Mouse (Mus musculus) thymus, postnatal 0 days (tissue): Measurements from ENCODE around the gene Gm20388. TPM values are rescaled to one million over a fixed set of nuclear protein-coding genes. Genes with fewer than 3 reads are reported as not detected.

Experiments
- DNase-seq: peaks from one replicate; pipeline ENCODE4 v3.0.0-alpha.2; 2015; ENCODE audit warnings: low spot score
- polyA plus RNA-seq: library from polyadenylated mRNA; unstranded; fragments of >200 nt; fragmentation: Nextera tagmentation; extraction: Ambion mirVana; gene quantifications from 2 replicates; pipeline ENCODE4 v1.2.1, GENCODE M21; 2015

Gm20388 gene
- polyA plus RNA-seq, 1 experiment from 2014 or later = not detected

DNA sequence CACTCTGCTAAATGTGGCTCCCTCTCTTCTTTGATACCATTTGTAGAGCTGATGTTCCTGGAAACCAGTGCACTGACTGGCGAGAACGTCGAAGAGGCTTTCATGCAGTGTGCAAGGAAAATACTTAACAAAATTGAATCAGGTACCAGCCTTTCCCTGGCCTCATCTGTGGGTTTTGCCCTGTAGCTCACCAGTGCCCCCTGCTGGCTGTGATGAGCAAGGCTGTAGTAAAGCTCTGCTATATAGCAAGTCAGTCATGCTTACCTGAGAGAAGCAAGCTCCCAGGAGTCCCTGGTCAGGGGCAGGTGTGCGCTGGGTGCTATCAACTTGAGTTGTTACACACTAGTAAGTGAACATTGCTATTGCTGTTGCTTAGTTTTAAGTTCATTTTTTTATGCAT, 3922.1 kb downstream of the Gm20388 start:
- DNase-seq = peak; percentile 43

DNA sequence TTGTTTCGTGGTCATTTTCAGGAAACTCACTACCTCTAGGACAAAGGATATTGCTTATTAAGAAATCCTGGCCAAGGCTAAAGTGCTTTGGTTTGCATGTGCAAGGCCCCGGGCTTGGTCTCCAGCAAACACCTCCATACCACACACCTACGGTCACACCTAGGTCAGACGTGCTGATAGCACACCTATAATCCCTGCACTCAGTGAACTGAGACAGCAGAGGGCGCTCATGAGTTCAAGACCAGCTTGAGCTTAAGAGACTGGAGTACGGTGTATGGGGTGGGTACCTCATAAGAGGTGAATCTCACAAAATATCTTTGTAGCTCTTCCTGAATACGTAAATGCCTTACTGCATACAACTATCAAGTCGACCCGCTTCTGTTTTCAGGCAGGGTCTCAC, 3924.8 kb downstream of the Gm20388 start:
- DNase-seq = peak; percentile 63

DNA sequence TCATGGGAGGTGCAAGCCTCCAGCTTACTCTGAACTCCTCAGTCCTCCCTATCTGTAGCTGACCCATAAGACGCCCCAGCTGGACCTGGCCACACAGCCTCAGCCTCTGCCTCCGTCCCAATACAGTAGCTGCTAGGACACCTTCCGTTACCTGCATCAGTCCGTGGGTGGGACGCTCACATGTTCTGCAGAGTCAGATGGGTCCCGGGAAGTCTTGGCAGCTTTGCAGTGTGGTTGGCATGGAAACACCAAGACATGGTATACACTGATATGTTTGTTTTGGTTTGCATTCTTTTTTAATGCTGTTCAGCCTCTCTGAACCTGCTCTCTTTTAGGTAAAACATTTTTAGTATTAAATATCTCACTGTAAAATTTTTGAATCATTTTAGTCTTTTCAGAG, 3925.7 kb downstream of the Gm20388 start:
- DNase-seq = no peak

DNA sequence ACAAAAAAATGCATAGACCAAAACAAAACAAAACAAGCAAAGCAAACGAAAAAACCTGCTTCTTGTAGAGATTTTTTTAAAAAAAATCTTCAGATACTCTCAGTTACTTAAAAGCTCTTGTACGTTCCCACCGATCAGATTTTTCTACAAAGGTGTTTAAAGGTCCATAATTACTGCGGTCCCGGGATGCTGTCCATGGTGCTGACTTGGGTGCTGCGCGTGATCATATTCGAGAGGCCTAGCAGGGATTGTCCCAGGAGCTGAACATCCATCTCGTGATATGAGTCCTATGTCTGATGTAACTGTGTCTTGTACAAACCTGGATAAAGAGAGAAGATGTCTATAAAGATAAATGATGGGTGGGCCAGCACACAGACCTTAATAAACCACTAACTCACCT, 3927.9 kb downstream of the Gm20388 start:
- DNase-seq = peak; percentile 17

DNA sequence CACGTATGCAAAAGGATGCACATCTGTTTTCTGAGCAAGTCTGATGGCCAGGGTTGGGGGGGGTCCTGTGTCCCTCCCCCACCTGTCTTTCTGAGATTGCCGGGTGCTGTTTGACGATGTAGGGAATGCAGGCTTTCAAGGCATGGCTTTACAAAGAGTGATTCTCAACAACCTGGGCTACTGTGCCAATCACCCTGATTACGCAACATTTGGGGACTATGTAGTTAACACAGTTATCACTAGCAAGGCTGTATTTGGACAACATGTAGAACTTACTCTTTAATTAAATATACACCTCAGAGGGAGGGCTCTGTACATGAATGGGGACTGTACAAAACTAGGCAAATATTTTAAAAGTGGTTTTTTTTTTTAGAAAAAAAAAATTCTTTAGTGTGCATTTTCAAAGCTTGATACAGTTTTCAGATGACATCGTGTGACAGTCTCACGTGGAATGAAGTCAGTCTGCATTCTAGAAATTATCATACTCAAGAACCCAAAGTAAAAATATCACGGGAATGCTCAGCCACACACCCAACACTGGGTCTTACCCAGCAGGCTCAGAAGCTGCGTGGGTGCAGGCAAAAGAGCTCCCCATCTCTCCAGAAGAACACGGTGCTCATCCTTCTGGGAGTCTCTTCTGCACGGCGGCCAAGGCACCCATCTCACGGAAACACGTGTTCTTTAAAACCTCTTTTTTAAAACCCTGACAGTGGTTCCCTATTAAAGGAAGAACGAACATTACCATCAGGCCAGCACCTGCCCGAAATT, 3930.1 kb downstream of the Gm20388 start:
- DNase-seq = no peak

DNA sequence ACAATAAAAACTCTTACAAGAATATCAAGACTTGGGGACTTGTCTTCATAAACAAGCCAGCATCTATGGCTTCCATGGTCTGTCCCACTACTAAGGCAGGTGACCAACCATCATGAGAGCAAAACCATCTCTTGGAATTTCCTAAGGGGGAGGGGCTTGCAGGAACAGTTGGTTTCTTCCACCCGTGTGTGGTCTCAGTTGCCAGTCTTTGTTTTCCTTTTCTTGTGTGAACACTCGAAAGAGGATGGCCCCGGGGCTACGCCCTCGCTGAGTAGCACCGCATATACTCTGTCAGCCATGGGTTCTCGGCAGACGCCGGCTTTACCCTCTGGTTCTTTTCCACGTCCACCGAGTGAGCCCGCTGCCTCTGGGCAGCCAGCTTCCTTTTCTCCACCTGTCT, 3931.4 kb downstream of the Gm20388 start:
- DNase-seq = no peak

DNA sequence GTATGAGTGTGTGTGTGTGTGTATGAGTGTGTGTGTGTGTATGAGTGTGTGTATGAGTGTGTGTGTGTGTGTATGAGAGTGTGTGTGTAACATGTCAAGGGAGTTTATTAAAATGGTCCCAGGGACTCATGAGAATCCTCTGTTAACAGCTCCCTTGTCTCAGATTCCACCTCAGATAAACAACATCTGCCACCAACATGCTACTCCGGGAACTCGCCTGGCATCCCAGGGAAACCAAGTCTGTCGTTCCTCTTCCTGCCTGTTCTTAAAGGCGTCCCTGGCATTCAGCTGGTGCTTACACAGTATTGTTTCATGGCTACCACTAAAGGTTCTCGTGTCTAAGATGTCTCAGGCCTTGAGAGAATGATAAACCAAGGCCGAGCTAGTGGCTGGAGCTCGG, 3933.7 kb downstream of the Gm20388 start:
- no peak for DNase-seq

DNA sequence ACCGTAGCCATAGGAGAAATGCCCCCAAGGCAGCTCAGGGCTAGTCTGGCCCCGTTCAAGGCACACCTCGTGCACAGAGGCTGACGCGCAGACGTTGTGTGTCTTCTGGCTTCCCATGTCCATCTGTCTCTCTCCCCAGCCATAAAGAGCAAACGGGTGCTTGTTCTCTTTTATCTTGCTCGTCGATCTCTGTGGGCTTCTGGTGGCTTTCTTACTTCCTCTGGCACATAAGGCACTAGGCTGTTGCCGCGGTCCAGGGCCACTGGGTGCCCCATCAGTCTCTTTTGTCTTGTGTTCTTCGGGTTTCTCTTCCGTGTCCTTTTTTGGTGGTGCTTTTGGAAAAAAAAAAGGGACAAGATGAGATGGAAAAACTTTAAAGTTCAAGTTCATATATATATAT, 3934.5 kb downstream of the Gm20388 start:
- DNase-seq = peak; percentile 18

DNA sequence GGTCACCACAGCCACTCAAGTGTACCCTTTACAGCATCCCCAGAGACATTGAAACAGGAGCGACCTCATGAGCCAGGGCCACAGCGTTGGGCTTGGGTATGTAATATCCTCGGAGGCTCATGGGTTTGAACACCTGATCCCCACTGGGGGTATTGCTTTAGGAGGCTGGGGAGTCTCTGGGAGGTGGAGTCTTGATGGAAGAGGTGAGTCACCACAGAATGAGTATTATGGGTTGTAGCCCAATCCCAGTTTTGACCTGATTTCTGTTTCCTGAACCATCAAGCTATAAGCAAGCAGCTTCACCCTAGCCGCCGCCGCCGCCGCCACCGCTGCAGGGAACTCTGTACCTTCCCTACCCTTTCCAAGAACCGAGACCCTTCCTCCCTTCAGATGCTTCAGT, 3935.3 kb downstream of the Gm20388 start:
- no peak for DNase-seq

DNA sequence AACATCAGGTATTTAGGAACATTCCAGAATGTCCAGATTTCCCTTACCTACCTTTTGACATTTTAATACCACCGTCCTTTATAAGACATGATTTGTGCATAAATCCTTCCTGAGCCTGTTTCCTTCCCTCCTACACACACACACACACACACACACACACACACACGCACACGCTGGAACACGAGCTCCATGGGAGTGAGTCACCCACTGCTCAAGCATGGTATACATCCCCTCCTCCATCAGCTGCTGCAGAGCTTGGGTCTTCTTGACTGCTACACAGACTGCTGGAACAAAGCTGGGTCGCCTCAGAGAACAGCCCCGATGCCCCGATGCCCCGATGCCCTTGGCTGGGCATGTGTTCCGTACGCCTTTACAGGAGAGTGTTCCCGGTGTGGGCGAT, 3935.9 kb downstream of the Gm20388 start:
- no peak for DNase-seq

DNA sequence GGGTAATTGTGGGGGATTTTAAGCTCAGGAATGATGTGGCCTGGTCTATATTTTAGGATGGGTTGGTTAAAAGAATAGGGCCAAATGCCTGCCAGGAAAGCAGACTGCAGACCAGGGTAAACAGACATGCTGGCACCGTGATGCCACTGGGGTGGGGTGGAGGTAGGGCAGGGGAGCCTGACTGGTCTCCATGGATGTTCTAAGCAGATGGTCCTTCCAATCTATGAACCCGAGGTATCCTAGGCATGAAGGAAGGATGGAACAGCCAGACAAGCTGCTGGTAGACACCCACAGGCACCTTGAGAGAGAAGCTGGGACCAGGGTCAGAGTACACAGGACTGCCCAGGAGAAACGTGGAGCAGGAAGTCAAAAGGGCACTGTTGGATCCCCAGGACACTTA, 3936.9 kb downstream of the Gm20388 start:
- DNase-seq = no peak

DNA sequence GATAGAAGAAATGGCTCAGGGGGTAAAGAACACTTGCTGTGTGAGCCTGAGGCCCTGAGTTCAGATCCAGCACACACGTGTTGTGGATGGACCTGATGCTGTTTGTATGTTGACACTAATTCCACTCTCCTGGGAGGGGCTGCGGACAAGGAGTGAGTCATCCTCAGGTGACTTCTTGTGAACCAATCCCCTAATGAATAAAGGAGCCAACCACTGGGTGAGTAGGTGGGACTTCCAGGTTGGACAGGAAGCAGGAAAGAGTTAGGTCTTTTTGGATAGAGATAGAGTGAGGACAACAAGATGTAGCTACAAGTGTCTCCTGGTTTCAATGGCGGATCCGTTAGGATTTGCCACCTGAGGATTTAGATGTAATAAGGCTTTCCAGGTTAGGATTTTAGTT, 3938.7 kb downstream of the Gm20388 start:
- DNase-seq = no peak

DNA sequence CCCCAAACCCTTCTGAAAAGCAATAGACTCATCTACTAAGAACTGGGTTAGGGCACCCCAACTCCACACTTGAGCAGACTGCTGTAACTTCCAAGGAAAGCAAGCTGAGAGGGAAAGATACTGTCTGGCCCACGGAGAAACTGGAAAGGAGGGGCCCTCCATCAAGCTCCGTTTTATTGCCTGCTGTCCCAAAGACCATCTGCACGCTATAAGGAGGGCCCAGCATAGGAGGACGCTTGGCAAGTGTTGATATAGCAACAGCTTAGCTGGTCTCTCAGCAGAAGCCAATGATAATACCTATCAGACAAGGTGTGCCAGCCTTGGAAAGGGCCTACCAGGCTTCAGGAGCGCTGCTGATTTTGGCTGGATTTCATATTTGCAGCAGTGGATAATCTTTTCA, 3940.9 kb downstream of the Gm20388 start:
- no peak for DNase-seq

DNA sequence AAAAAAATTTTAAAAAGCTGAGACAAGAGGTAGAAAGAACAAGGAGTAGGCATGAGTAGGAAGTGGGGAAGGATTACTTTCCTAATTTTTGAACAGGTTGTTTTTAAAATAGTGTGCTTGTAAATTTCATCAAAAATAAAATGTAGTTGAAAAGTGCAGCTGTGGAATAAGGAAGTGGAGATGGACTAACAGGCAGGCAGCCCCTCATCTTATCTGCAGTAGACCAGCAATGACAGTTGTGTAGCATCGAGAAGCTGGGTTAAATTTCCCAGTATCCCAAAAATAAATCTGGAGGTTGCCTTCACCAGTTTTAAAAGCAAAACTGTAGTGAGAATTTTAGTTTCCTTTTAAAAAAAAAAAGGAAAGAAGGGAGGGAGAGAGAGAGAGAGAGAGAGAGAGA, 3943.6 kb downstream of the Gm20388 start:
- no peak for DNase-seq

DNA sequence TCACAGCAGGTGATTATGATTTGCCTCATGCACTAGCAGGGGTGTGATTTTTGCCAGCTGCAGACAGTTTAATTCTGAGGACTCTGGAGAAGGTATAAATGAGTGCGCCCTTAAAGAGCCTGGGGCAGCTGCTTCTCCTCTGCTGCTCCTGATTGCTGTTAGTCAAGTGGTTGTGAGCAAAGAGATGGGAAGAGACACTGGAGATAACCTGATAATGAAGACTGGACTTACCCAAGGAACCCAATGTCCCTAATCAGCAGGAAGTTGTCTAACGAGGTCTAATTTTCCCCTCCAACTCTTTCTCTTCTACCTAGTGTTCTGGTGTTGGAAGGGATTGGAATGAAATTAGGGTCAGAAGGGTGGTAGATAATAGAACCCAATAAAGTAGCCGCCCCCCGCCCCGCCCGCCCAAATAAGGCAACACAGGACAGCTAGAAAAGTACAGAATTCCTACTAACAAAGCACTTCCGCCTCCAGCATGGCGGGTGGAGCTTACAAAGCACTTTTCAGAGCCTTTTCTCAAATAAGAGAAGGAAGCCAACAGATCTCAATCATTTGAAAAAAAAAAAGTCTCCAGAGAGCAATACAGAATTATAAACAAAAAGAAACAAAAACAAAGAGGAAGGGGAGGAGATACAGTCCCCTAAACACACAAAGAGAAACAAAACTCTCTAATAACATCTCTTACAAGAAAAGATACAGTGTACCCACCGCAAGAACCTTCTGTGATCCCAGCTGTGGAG, 3944.3 kb downstream of the Gm20388 start:
- no peak for DNase-seq

DNA sequence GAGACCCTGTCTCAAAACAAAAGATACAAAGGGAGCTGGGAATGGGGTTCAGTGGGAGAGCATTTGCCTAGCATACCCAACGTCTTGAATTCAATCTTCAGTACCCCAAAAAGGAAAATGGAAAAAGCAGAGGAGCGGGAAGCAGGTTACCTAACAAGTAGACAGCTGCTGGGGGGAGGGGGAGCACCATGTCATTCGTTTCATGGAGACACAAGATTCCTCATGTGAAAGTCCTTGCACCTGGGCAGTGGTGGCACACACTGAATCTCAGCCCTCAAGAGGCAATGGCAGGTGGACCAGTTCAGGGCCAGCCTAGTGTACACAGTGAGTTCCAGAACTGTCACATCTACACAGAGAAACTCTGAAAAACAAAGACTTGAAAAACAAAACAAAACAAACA, 3946.7 kb downstream of the Gm20388 start:
- no peak for DNase-seq

DNA sequence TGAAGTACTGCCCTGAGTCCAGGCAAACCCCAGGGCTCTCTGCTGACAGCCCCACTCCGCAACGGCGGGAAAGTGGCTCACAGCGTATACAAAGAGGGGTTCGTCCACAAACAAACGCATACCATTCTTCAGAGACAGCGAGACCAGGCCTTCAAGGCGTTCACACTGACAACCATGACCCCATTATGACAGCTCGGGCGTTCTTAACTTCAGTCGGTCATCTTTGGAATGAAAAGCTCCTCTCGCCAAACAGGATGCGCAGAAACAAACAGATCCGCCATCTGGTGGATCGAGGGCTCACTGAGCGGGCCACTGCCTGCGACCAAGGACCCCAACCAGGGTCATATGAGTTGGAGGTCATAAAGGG, 3947.9 kb downstream of the Gm20388 start:
- no peak for DNase-seq

DNA sequence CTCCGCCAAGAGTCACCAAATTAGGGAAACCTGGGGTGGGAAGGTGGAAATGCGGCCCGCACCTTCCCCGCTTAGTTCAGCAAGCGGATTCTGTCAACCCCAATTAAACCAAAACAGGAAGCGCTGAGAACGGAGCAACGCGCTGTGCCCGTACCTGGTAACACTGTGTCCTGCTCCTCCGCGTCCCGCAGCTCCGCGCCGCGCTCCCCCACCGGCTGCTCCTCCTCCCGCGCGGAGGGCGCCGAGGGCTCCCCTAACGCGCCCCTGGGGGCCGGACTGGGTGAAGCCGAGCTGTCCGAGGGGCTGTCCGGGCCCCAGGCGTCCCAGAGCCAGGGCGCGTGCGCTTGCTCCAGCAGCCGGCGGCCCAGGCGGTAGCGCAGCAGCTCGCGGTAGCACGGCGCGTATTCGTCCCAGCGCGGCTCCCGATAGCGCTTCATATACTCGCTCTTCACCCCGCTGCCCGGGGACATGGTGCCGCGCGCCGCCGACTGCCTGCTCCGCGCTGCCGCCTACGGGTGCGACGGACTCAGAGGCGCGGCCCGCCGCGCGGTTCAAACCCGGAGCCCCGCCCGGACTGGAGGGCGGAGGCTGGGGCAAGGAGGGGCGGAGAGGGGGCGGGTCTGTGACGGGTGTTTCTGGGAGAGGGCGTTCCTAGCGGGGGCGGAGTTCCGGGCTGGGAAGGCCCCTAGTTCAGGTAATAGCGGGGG, 3948.5 kb downstream of the Gm20388 start:
- peak; percentile 94 for DNase-seq

DNA sequence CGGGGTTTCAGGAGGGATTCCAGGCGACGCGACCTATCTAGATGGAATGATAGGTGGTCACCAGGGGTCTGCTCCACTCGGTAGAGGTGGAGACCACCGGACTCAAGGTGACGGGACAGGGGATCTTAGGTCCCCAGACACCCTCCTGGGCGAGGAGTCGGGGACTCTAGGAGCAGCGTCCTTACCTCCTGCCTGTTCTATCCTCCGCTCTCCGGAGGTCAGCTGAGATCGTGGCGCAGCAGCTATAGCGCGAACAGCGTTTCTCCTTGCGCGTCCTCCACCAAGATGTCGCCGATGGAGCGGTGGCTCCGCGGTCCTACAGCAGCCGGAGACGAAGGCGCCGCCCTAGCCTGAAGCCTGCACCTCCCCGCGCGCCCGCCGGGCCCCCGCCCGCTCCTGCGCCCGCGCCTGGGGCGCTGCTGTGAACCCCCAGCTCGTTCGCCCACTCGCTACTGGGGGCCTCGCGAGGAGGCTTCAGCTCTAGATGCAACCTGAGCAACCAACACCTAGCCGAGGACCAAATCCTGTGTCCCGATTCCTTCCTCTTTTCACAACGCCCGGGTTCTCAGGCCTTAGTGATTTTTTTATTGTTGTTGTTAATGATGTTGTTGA, 3949.1 kb downstream of the Gm20388 start, which contains the start of gene Ccsap:
TSS of gene Ccsap (minus strand) at position 562 of the 612 bp plus-strand sequence.
- DNase-seq = no peak

DNA sequence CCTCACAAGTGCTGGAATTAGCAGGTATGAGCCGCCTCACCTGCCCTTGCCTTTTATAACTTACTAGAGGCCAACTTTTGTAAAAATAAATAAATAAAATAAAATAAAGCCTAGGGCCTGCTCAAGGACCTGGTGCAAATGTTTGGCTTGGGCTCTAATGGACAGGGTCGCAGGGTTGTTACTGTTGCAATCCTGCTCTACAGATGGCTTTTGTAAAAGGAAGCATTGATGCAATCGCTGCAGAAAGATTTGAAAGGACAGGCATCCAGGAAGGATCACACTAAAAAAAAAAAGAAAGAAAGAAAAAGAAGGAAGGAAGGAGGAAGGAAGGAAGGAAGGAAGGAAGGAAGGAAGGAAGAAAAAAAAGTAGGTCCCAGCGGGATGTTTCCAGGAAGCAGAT, 3949.7 kb downstream of the Gm20388 start:
- DNase-seq = no peak

DNA sequence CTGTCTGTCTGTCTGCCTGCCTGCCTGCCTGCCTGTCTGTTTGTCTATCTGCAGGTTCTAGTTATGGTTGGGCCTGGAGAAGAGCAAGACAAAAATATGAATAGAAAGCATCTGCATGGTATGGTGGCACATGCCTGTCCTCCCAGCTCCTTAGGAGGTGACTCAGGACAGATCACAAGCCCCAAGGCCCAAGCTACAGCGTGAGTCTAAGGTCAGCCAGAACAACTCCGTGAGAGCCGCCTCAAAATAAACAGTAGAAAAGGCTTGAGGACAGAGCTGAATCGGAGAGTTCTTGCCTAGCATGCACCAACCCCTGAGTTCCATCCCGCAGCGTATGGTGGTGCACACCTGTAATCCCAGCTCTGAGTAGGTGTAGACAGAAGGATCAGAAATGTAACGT, 3955.1 kb downstream of the Gm20388 start:
- no peak for DNase-seq

DNA sequence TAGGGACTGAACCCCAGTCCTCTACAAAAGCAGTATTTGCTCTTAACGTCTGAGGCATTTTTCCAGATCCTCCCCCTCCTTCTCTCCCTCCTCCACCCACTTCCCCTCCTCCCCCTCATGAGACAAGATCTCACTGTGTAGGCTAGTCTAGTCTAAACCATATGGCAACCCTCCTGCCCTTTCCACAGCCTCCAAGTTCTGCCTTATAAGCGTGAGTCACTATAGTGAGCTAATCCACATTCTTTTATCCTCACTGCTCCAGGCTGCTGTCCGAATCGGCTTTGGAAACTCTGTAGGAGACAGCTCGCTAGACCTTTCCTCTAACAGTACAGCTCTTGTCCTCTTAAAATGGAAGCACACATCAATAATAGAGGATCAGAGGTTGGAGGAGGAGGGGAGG, 3956.3 kb downstream of the Gm20388 start:
- no peak for DNase-seq
